Mouse (Mus musculus) lung, postnatal 0 days (tissue): ENCODE measurements at regions not wholly inside any gene's neighbourhood (a gene's known extent, or its start where the extent isn't known, plus 50 kb on each side); places are given as distances from the start of the nearest gene placed in this dataset.

Experiments used
- CTCF ChIP-seq: IDR thresholded peaks from 2 replicates; pipeline ENCODE4 v1.5.1; 2016; ENCODE audit warnings: antibody characterized with exemption, mild to moderate bottlenecking
- EP300 ChIP-seq: IDR thresholded peaks from 2 replicates; pipeline ENCODE4 v1.6.1; 2016; ENCODE audit warnings: antibody characterized with exemption, mild to moderate bottlenecking, control low read depth

- no peak for TF ChIP-seq CTCF
- no peak for TF ChIP-seq EP300
Observed at GRCm38 (mm10) chr4:5590531-5590930, 797.4 kb upstream of the Impad1 start.
